Mouse (Mus musculus) right cerebral cortex, postnatal 4 days (tissue): ENCODE results near the gene Cep95.
A peak's percentile ranks its signal among the peaks of the same experiment; 100 is the strongest.

Source experiments
- DNase-seq: peaks from one replicate; pipeline ENCODE4 v3.0.0-alpha.2; 2022

The Cep95 gene

GRCm38 (mm10) chr11:106815331-106815730, 26.3 kb downstream of the Cep95 start:
- DNase-seq = no peak

DNA sequence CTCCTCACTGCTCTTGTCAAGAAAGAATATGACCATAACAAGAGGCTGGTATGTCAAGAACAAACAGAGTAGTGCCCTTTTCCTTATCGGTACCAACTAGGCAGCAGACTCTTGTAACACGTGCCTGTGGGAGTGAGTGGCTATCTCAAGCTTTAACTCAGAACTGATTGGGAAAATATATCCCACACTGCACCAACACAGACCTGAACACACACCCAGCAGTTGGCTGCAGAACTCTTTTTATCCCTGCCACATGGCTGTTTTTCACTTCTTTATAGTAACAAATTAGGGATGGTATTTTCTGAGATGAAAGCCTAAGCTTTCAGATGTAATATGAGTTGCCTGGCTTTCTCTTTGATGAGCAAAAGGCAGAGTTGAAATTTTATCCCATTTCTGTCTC, 26.7 kb downstream of the Cep95 start:
- no peak for DNase-seq

- DNase-seq = no peak
Observed at GRCm38 (mm10) chr11:106816316-106816715, 27.3 kb downstream of the Cep95 start.

DNA sequence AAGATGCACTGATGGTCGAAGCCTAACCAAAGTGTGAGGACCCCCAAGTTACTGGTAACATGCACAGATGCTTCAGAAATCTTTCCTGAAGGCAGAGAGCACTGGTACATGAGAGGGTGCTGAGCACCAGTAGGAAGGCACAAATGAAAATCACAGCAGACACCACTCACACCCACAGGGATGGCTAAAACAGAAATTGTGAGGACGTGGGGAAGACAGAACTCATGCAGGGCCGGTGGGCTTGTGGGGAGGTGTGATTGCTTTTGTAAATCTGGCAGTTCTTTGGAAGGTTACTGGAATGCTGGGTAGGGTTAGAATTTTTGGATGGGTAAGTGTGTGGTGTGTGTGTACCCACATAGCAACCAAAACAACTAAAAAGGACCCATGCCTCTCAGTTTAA, 28.1 kb downstream of the Cep95 start:
- no peak for DNase-seq

DNA sequence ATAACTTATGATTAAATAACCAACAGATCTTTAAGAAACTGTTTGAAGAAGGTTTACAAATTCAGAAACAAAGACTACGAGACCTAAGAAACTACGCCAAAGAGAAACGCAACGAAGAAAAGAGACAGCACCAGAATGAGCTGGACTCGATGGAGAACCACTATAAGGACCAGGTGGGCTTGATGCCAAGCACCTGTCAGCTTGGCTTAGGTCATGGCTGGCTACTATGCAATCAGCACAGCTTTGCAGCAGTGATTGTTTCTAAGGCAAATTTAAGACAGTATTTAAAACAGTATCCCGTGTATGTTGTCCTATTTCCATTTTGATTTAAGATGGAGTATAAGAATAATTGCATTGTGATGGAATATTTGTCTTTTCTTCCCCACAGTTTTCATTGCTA, 28.8 kb downstream of the Cep95 start:
- no peak for DNase-seq

DNA sequence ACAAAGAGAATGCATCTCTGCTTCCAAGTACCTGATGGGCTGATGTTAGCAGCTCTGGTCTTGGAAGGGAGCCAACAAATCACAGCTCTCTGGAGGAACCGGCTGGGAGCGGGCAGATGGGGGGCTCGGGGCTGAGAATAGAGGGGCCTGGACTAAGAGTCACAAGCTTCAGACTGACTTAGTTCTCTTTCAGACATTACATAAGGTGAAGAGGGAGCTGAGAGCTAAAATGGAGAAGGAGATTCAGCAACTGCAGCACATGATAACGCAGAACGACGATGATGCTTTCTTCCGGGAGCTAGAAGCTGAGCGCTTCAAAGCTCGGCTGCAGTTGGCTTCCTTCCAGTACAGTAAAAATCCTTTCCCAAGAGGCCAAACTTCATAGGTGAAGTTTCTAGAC, 29.3 kb downstream of the Cep95 start:
- no peak for DNase-seq

DNA sequence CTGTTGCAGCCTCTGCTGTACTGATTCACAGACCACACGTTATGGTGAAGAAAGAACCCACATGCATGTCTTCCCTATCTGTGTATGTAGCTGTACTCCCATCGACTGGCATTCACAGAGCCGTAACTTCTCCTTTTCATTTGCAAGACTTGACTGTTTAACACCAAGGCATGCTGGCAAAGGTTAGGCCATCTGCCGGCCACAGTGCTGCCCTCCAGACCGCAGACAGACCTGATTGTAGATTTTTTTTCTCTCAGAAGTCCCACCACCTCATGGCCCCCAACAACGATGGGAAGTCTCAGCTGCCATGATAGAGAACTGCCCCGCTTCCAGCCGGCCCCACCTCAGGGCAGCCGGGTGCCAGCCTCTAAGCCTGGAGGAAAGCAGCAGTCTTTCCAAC, 30.5 kb downstream of the Cep95 start:
- DNase-seq = no peak

GRCm38 (mm10) chr11:106820252-106820651, 31.2 kb downstream of the Cep95 start:
- no peak for DNase-seq

DNA sequence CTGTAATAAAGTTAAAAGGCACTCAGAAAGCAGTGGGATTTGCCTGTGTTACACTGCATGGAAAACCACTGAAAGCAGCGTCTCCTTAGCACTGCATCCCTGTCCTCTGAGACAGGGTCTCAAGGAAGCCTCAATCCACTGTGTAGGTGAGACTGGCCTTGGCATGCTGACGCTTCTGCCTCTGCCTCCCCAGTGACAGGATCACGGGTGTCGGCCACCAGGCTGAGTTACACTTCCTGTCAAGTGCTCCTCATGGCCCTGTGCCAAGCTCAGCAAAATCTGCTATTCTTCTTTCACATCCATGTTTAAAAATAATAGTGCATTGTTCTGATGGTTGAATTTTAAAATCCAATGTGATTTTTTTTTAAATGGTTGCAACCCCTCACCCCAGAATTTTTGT, 31.9 kb downstream of the Cep95 start:
- peak; percentile 44 for DNase-seq

- DNase-seq = no peak
Observed at GRCm38 (mm10) chr11:106821397-106821796, 32.3 kb downstream of the Cep95 start.

DNA sequence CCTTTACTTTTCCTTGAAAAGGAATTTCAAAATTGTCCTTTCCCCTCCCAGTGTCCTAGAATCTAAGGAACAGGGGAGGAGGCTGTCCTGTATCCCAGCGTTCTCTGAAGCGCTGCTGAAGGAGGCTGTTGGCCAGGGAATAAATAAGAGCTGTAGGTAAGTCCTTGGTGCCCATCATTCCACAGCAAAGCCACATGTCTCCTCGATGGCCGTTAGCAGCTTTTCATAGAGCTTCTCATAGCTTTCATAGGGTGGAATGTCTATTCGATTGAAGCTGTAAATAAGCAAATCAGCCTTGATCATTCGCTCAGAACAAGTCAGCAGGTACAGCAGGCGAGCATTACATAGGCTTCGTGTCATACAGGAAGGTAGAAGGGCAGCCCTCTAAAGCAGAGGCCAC, 33.4 kb downstream of the Cep95 start:
- DNase-seq = no peak

DNA sequence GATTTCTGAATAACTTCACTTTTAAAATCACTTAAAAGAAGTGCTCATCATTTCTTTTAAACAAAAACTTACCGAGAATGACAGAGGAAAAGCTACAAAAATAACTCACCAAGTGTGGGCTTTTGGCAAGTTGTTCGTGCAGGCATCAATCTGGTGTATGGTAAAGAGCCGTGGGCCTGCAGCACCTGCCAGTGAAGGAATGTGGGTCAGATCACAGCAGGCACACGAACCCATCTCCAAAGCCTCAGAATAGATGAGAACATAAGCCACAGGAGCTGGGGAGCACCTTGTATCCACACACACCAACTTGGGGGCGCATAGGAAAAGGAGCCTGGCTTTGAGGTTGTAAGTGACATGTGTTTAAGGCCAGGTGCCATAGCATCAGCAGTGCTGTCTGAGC, 33.9 kb downstream of the Cep95 start:
- no peak for DNase-seq

DNA sequence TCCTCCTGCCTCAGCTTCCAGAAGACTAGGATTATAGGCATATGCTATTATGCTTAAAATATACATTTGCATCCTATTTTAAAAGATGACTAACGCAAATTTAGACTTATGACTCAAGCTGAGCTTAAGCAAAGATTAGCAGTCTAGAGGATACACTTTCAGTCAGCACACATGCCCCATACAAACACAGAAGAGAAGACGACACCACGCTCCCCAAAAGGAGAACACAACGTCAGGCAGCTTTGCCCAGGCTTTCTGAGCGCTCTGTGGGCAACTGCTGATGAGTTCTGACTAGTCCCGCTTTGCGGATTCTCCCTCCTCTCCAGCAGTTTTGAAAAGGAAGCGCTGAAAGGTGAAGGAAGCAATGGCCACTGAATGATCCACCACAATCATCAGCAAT, 34.7 kb downstream of the Cep95 start:
- DNase-seq = no peak

- no peak for DNase-seq
Observed at GRCm38 (mm10) chr11:106824403-106824802, 35.4 kb downstream of the Cep95 start.

GRCm38 (mm10) chr11:106828079-106828478, 39.0 kb downstream of the Cep95 start:
- no peak for DNase-seq

GRCm38 (mm10) chr11:106842002-106842401, 53.0 kb downstream of the Cep95 start:
- no peak for DNase-seq

DNA sequence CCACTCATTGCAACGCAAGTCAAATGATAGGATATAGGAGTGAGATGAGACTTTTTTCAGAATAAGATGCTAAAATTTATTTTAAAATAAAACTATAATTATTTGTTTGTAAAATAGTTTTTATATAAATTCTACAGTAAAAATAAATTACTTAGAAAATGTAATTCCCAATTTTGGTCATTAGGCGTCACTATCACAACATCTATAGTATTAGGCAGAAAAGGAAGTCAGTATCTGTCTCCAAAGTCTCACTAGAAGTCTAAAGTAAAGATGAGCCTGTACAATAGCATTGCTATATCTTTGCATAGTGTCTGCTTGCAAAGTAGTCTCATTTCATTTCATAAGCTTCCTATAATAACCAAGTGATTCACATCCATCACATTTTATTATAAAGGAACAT, 62.4 kb downstream of the Cep95 start:
- DNase-seq = no peak
